Mouse (Mus musculus): Measurements from ENCODE around the gene Ccdc146. TPM values are rescaled to one million over a fixed set of nuclear protein-coding genes. Genes with fewer than 3 reads are reported as not detected.

The Ccdc146 gene
- polyA plus RNA-seq, 1 experiment from 2014 or later, result 2.2 TPM

DNA sequence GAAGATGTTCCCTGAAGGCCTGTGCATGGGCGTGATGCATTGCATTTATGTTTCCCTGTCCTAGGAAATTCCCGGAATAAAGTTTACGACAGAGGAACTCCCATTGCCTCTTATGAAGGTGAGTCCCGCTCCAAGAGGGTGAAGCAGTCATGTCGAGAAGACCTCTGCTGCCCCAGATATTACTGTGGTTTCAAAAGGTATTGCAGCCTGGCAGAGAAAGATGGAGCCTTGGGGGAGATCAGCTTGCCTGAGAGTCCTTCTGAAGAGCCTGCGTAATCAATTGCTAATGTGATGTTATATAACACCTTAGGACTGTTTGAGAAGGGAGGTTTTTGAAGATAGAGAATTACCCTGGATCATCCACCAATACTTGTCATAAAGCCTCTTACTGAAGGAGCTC lies 166.7 kb downstream of the Ccdc146 start:
- 67% methylated on average over 6 of the region's 6 CpGs for WGBS (ENCODE audit: insufficient replicate concordance)
- no peaks in the 10 kb centered on the region; the same call in 1 of the 2 replicates for H3K4me1 ChIP-seq (ENCODE audit: control insufficient read depth, insufficient read depth, low read length)
- no peak for ATAC-seq (replicated peaks; ENCODE audit: insufficient number of reproducible peaks, low FRiP score, low TSS enrichment)

DNA sequence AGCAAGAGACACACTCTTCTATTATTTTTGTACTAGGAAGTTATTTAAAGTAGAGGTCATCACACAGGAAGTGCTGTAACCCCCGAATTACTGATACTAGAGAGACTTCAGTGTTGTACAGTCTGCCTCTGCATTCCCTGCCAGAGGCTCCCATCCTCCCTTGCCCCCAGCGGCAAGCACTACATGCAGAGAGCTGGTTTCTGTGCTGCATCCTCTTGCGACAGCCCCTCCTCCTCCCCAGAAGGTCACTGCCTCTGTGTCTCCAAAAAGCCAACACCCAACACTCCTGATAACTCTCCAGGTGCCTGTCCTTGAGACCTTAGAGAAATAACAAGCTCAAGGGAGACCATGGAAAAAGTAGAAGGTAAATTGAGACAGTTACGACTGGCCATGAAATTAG lies 167.4 kb downstream of the Ccdc146 start:
- Histone ChIP-seq H3K9me3 (replicated peaks; ENCODE audit: control insufficient read depth, low read length) (no peaks in the 10 kb centered on the region), H3K27me3 (ENCODE audit: control insufficient read depth, insufficient read depth, low read length) (no peaks in the 10 kb centered on the region), H3K4me1 (ENCODE audit: control insufficient read depth, insufficient read depth, low read length) (no peaks in the 10 kb centered on the region; the same call in 1 of the 2 replicates), H3K9ac (ENCODE audit: low read depth, low read length) (no peak overlapping the region), H3K4me2 (no peak overlapping the region), H3K4me3 (ENCODE audit: low read depth, low read length) (no peak overlapping the region), H3K36me3 (ENCODE audit: control insufficient read depth, insufficient read depth, low read length) (no peaks in the 10 kb centered on the region), H3K27ac (ENCODE audit: low read depth, low read length) (no peak overlapping the region)
- 50% methylated on average over 4 of the region's 4 CpGs for WGBS (ENCODE audit: insufficient replicate concordance)
- no peak for ATAC-seq (replicated peaks; ENCODE audit: insufficient number of reproducible peaks, low FRiP score, low TSS enrichment)

More for the DNA sequence above, 166.7 kb downstream of the Ccdc146 start:
- no peak overlapping the region for H3K4me2 ChIP-seq
- no peaks in the 10 kb centered on the region for H3K9me3 ChIP-seq (replicated peaks; ENCODE audit: control insufficient read depth, low read length)
- no peak overlapping the region for H3K27ac ChIP-seq (ENCODE audit: low read depth, low read length)
- no peak overlapping the region for H3K4me3 ChIP-seq (ENCODE audit: low read depth, low read length)
- no peaks in the 10 kb centered on the region for H3K36me3 ChIP-seq (ENCODE audit: control insufficient read depth, insufficient read depth, low read length)
- H3K27me3 ChIP-seq (ENCODE audit: control insufficient read depth, insufficient read depth, low read length), result no peaks in the 10 kb centered on the region
- no peak overlapping the region for H3K9ac ChIP-seq (ENCODE audit: low read depth, low read length)

DNA sequence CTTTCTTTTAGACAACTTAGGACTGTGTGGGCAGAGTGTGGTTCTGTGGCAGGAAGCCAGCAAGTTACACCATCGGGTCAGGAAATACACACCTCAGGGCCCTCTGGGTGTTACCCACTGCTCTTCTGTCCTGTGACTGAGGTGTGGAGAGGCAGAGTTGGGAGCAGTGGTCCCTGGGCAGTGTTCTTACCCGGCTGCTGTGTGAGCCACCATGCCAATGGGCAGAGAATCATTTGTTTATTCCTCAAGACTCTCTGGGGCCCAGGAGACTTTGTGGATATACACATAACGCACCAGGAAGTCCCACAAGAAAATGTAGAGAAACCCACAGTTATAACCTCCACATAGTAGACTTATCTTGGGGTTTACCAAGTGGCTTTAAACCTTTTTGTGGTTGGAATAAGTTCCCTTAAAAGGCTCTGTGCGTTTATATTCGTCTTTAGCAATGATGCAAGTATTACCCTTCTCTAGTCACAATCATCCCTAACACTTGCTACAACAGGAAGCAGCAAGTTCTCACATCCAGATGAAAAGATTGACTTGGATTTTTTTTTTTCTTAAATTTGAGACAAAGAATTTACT lies 168.8 kb downstream of the Ccdc146 start:
- WGBS (ENCODE audit: insufficient replicate concordance), result 81% methylated on average over 5 of the region's 5 CpGs
- Histone ChIP-seq H3K4me1 (ENCODE audit: control insufficient read depth, insufficient read depth, low read length) (no peaks in the 10 kb centered on the region; the same call in 1 of the 2 replicates), H3K4me3 (ENCODE audit: low read depth, low read length) (no peak overlapping the region), H3K27me3 (ENCODE audit: control insufficient read depth, insufficient read depth, low read length) (no peaks in the 10 kb centered on the region), H3K4me2 (no peak overlapping the region), H3K27ac (ENCODE audit: low read depth, low read length) (no peak overlapping the region), H3K9ac (ENCODE audit: low read depth, low read length) (no peak overlapping the region), H3K36me3 (ENCODE audit: control insufficient read depth, insufficient read depth, low read length) (no peaks in the 10 kb centered on the region), H3K9me3 (replicated peaks; ENCODE audit: control insufficient read depth, low read length) (no peaks in the 10 kb centered on the region)
- ATAC-seq (replicated peaks; ENCODE audit: insufficient number of reproducible peaks, low FRiP score, low TSS enrichment), result no peak

DNA sequence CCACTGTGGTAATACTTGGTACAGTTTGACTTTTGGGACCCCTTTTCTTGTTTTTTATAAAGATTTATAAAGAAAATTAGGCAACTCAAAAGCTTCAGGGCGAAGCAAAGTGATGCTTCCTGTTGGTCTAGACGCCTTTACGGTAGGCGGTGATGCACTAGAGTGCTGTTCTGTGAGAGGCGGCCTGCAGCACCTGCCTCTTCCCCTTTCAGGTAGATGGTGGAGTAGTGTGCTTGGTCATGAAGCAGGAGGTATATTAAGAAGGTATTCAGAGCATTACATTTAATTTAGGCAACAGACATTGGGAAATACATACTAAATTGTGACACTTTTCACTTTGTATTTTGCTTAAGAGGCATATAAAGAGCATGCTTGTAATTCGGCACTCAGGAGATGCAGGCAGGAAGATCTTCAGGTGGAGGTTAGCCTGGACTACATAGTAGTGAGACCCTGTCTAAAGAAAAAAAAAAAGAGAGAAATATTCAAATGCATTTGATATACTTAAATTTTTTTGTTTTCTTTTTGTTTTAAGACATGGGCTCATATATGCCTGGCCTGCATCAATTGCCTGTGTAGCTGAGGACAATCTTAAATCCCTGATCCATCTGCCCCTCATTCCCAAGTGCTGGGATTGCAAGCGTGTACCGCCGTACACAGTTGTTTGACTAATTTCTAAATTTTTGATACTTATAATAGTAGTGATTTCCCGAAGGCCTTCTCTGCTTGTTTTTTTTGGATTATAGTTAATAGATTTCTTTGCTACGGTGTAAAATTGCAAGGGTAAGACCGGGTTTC lies 169.5 kb downstream of the Ccdc146 start:
- H3K4me2 ChIP-seq, result no peak overlapping the region
- no peaks in the 10 kb centered on the region for H3K27me3 ChIP-seq (ENCODE audit: control insufficient read depth, insufficient read depth, low read length)
- WGBS (ENCODE audit: insufficient replicate concordance), result 85% methylated on average over 12 of the region's 12 CpGs
- no peak for ATAC-seq (replicated peaks; ENCODE audit: insufficient number of reproducible peaks, low FRiP score, low TSS enrichment)
- H3K9me3 ChIP-seq (replicated peaks; ENCODE audit: control insufficient read depth, low read length), result no peaks in the 10 kb centered on the region
- no peak overlapping the region for H3K4me3 ChIP-seq (ENCODE audit: low read depth, low read length)
- H3K4me1 ChIP-seq (ENCODE audit: control insufficient read depth, insufficient read depth, low read length), result no peaks in the 10 kb centered on the region; the same call in 1 of the 2 replicates
- H3K9ac ChIP-seq (ENCODE audit: low read depth, low read length), result no peak overlapping the region
- H3K27ac ChIP-seq (ENCODE audit: low read depth, low read length), result no peak overlapping the region
- H3K36me3 ChIP-seq (ENCODE audit: control insufficient read depth, insufficient read depth, low read length), result no peaks in the 10 kb centered on the region

DNA sequence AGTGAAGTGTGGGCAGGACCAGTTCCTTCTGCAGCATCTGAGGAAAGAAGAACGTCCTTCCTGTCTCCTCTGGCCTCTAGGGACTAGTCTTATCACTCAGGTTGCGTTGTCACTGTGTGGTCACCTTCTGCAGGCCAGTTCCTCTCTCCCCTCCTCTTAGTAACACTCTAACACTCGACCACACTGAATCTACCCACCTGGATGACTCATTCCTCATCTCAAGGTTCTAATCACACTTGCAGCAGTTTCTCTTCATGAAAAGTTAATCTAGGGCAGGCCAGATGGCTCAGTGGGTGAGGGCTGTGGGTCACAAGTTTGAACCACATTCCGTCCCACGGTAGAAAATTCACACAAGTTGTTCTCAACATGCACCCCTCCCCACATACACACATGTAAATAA lies 175.6 kb downstream of the Ccdc146 start:
- no peaks in the 10 kb centered on the region for H3K4me1 ChIP-seq (ENCODE audit: control insufficient read depth, insufficient read depth, low read length)
- H3K27ac ChIP-seq (ENCODE audit: low read depth, low read length), result no peak overlapping the region
- no peaks in the 10 kb centered on the region for H3K27me3 ChIP-seq (ENCODE audit: control insufficient read depth, insufficient read depth, low read length)
- WGBS (ENCODE audit: insufficient replicate concordance), result 59% methylated on average over 5 of the region's 5 CpGs
- no peak overlapping the region for H3K4me2 ChIP-seq
- no peaks in the 10 kb centered on the region for H3K36me3 ChIP-seq (ENCODE audit: control insufficient read depth, insufficient read depth, low read length)
- no peak for ATAC-seq (replicated peaks; ENCODE audit: insufficient number of reproducible peaks, low FRiP score, low TSS enrichment)
- no peak overlapping the region for H3K4me3 ChIP-seq (ENCODE audit: low read depth, low read length)
- no peak overlapping the region for H3K9ac ChIP-seq (ENCODE audit: low read depth, low read length)
- no peaks in the 10 kb centered on the region for H3K9me3 ChIP-seq (replicated peaks; ENCODE audit: control insufficient read depth, low read length)

DNA sequence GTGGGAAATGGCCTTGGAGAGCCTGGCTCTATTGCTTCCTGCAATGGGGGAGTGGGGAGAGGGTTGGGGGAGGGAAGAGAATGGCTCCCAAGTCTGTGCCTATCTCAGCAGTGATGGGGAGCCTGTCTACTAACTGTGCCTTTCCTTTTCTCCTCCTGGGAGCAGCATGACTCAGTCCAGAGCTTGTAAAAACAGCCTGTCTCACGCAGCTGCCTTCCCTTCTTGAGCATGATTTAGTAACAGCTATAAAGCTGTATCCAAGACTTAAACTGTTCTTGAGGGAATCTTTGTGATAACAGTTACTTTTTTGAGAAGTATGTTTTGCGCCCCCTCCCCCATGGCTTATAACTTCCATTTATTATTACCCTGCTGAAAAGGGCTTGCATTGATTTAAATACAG lies 176.6 kb downstream of the Ccdc146 start:
- Histone ChIP-seq H3K36me3 (ENCODE audit: control insufficient read depth, insufficient read depth, low read length) (no peaks in the 10 kb centered on the region), H3K27ac (ENCODE audit: low read depth, low read length) (no peak overlapping the region), H3K27me3 (ENCODE audit: control insufficient read depth, insufficient read depth, low read length) (no peaks in the 10 kb centered on the region), H3K4me1 (ENCODE audit: control insufficient read depth, insufficient read depth, low read length) (no peaks in the 10 kb centered on the region), H3K9me3 (replicated peaks; ENCODE audit: control insufficient read depth, low read length) (no peaks in the 10 kb centered on the region), H3K9ac (ENCODE audit: low read depth, low read length) (no peak overlapping the region), H3K4me2 (no peak overlapping the region), H3K4me3 (ENCODE audit: low read depth, low read length) (no peak overlapping the region)
- ATAC-seq (replicated peaks; ENCODE audit: insufficient number of reproducible peaks, low FRiP score, low TSS enrichment), result no peak
- WGBS (ENCODE audit: insufficient replicate concordance), result 71% methylated on average over 2 of the region's 2 CpGs

DNA sequence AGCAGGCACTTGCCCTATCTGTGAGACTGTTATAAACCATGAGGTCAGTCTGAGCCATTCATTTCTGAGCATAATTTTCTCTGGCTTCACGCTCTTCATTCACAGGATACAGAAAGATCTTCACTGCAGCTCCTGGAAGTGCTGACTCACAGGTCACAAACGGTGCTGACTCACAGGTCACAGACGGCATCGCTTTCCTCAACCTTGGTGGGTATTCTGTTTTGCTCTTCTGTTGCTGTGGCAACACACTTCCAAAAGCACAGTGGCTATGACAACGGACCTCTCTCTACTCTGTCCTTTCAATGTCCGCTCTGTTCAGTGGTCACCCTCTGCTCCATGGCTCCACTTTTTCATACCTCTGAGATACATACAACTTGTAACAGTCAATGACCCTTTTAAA lies 177.7 kb downstream of the Ccdc146 start:
- Histone ChIP-seq H3K27ac (ENCODE audit: low read depth, low read length) (no peak overlapping the region), H3K27me3 (ENCODE audit: control insufficient read depth, insufficient read depth, low read length) (no peaks in the 10 kb centered on the region), H3K36me3 (ENCODE audit: control insufficient read depth, insufficient read depth, low read length) (no peaks in the 10 kb centered on the region), H3K9me3 (replicated peaks; ENCODE audit: control insufficient read depth, low read length) (no peaks in the 10 kb centered on the region), H3K4me1 (ENCODE audit: control insufficient read depth, insufficient read depth, low read length) (no peaks in the 10 kb centered on the region), H3K4me3 (ENCODE audit: low read depth, low read length) (no peak overlapping the region), H3K9ac (ENCODE audit: low read depth, low read length) (no peak overlapping the region), H3K4me2 (no peak overlapping the region)
- no peak for ATAC-seq (replicated peaks; ENCODE audit: insufficient number of reproducible peaks, low FRiP score, low TSS enrichment)
- 81% methylated on average over 6 of the region's 6 CpGs for WGBS (ENCODE audit: insufficient replicate concordance)

DNA sequence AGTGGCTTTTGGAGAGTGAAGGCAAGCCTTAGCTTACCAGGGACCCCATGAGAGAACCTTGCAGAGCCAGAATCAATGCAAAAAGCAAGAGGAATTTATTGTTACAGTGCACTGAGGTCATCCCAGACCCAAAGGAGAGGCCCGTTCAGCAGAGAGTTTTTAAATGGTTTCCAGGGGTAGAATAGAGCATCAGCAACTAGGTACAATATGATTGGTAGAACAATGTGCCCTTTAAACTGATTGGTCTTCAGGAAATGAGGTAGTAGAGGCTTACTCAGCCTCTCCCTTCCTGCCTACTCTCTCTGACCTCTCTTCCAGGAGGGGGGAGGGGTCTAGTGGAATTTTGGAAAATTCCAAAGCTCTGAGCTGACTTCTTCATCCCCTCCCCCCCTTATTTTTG lies 179.2 kb downstream of the Ccdc146 start:
- Histone ChIP-seq H3K4me1 (ENCODE audit: control insufficient read depth, insufficient read depth, low read length) (no peaks in the 10 kb centered on the region), H3K9me3 (replicated peaks; ENCODE audit: control insufficient read depth, low read length) (no peaks in the 10 kb centered on the region), H3K9ac (ENCODE audit: low read depth, low read length) (no peak overlapping the region), H3K4me3 (ENCODE audit: low read depth, low read length) (no peak overlapping the region), H3K4me2 (no peak overlapping the region), H3K27me3 (ENCODE audit: control insufficient read depth, insufficient read depth, low read length) (no peaks in the 10 kb centered on the region), H3K36me3 (ENCODE audit: control insufficient read depth, insufficient read depth, low read length) (no peaks in the 10 kb centered on the region), H3K27ac (ENCODE audit: low read depth, low read length) (no peak overlapping the region)
- WGBS (ENCODE audit: insufficient replicate concordance), result 74% methylated on average over 1 of the region's 1 CpGs
- no peak for ATAC-seq (replicated peaks; ENCODE audit: insufficient number of reproducible peaks, low FRiP score, low TSS enrichment)

DNA sequence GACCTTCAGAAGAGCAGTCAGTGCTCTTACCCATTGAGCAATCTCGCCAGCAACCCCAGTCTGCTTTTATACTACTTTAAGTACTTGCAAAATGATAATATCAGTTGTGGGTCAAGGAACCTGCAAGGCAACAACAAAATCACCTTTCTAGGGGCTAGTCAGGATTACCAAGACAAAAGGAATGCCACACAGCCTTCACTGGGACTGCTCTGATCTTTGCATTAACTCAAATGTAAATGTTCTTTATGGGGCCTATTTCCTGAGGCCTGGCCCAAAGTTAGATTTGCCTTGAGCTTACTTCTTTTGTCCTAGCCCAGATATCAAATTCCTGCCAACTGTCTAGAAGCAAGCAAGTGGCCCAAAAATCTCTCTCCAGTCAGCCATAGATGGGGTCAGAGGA lies 179.9 kb downstream of the Ccdc146 start:
- Histone ChIP-seq H3K27me3 (ENCODE audit: control insufficient read depth, insufficient read depth, low read length) (no peaks in the 10 kb centered on the region), H3K4me2 (no peak overlapping the region), H3K9ac (ENCODE audit: low read depth, low read length) (no peak overlapping the region), H3K4me1 (ENCODE audit: control insufficient read depth, insufficient read depth, low read length) (no peaks in the 10 kb centered on the region), H3K27ac (ENCODE audit: low read depth, low read length) (no peak overlapping the region), H3K36me3 (ENCODE audit: control insufficient read depth, insufficient read depth, low read length) (no peaks in the 10 kb centered on the region), H3K4me3 (ENCODE audit: low read depth, low read length) (no peak overlapping the region), H3K9me3 (replicated peaks; ENCODE audit: control insufficient read depth, low read length) (no peaks in the 10 kb centered on the region)
- 81% methylated on average over 1 of the region's 1 CpGs for WGBS (ENCODE audit: insufficient replicate concordance)
- ATAC-seq (replicated peaks; ENCODE audit: insufficient number of reproducible peaks, low FRiP score, low TSS enrichment), result no peak

Data from heart, embryonic 11.5 days (tissue).